Mouse (Mus musculus) lung, embryonic 14.5 days (tissue): ENCODE results near the gene Dnajc8. TPM values are rescaled to one million over a fixed set of nuclear protein-coding genes. Genes with fewer than 3 reads are reported as not detected.
A peak's percentile ranks its signal among the peaks of the same experiment; 100 is the strongest.

Experiments
- ATAC-seq: fragments of 200-750 bp; cut with Nextera tagmentation; 2 replicates; pipeline ENCODE4 v1.8.0; 2017; ENCODE audit warnings: mild to moderate bottlenecking, moderate TSS enrichment, moderate library complexity; ENCODE audit not compliant: insufficient read depth
- DNase-seq: peaks from one replicate; pipeline ENCODE4 v3.0.0-alpha.2; 2015
- H3K27ac ChIP-seq: fragments of 300-500 bp; sonication (generic); 2 replicates; pipeline ENCODE4 v1.5.1; 2014; ENCODE audit warnings: low read depth, mild to moderate bottlenecking, moderate library complexity
- H3K27me3 ChIP-seq: fragments of 300-500 bp; sonication (generic); 2 replicates; pipeline ENCODE4 v1.6.1; 2014; ENCODE audit warnings: low read length, control low read depth; ENCODE audit not compliant: insufficient read depth
- H3K36me3 ChIP-seq: fragments of 300-500 bp; sonication (generic); 2 replicates; pipeline ENCODE4 v1.6.1; 2014; ENCODE audit warnings: control low read depth; ENCODE audit not compliant: insufficient read depth
- H3K4me1 ChIP-seq: fragments of 300-500 bp; sonication (generic); 2 replicates; pipeline ENCODE4 v1.6.1; 2014; ENCODE audit warnings: antibody characterized with exemption, control low read depth; ENCODE audit not compliant: insufficient read depth
- H3K4me2 ChIP-seq: fragments of 300-500 bp; sonication (generic); 2 replicates; pipeline ENCODE4 v1.6.1; 2014; ENCODE audit warnings: mild to moderate bottlenecking
- H3K4me3 ChIP-seq: fragments of 300-500 bp; sonication (generic); 2 replicates; pipeline ENCODE4 v1.5.1; 2014; ENCODE audit warnings: low read depth, low read length
- H3K9ac ChIP-seq: fragments of 300-500 bp; sonication (generic); 2 replicates; pipeline ENCODE4 v1.6.1; 2014
- H3K9me3 ChIP-seq: fragments of 300-500 bp; sonication (generic); 2 replicates; pipeline ENCODE4 v1.6.1; 2016; ENCODE audit warnings: low read depth, low read length, control low read depth
- CTCF ChIP-seq: IDR thresholded peaks from 2 replicates; pipeline ENCODE4 v1.5.1; 2016; ENCODE audit warnings: antibody characterized with exemption, low read depth
- WGBS: fragments of 180-500 bp; shearing (Covaris S2); extraction: QIAGEN DNeasy Blood & Tissue Kit; methylation state at CpG from one replicate; pipeline ENCODE4 v1.1.7; 2014; 5-methylcytosine and 5-hydroxymethylcytosine counted together
- polyA plus RNA-seq: library from polyadenylated mRNA; unstranded; fragments of >200 nt; fragmentation: Nextera tagmentation; extraction: Ambion mirVana; gene quantifications from 2 replicates; pipeline ENCODE4 v1.2.1, GENCODE M21; 2014

Dnajc8 gene
- polyA plus RNA-seq, 1 experiment from 2014 or later, result 191 TPM

DNA sequence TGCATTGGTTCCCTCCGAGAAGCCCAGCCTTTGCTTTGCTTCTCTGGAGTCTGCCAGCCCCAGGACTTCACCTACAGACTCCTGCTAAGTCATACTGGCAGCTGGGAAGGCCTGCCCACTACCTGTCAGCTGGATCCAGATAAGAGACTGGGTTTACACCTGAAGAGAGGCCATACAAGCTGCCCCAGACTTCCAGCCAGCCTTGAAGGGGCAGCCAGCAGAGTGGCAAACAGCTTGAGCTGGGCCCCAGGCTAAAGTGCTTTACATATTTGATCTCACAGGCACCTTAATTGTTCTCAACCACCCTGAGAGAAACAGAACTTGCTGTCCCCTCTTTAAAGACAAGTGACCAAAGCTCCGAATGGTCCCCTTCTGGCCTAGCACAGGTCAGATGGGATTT, 28.1 kb upstream of the Dnajc8 start:
- Histone ChIP-seq H3K4me2 (peak overlapping the region; percentile 16), H3K27ac (no peak overlapping the region), H3K4me3 (no peak overlapping the region), H3K4me1 (peaks cover 5% of the 10 kb centered on the region), H3K9ac (no peak overlapping the region; the same call in 1 of the 2 replicates), H3K27me3 (no peaks in the 10 kb centered on the region), H3K9me3 (no peaks in the 10 kb centered on the region), H3K36me3 (no peaks in the 10 kb centered on the region)
- 45% methylated on average over 2 of the region's 2 CpGs for WGBS
- no peak for TF ChIP-seq CTCF
- no peak for ATAC-seq
- DNase-seq, result no peak

DNA sequence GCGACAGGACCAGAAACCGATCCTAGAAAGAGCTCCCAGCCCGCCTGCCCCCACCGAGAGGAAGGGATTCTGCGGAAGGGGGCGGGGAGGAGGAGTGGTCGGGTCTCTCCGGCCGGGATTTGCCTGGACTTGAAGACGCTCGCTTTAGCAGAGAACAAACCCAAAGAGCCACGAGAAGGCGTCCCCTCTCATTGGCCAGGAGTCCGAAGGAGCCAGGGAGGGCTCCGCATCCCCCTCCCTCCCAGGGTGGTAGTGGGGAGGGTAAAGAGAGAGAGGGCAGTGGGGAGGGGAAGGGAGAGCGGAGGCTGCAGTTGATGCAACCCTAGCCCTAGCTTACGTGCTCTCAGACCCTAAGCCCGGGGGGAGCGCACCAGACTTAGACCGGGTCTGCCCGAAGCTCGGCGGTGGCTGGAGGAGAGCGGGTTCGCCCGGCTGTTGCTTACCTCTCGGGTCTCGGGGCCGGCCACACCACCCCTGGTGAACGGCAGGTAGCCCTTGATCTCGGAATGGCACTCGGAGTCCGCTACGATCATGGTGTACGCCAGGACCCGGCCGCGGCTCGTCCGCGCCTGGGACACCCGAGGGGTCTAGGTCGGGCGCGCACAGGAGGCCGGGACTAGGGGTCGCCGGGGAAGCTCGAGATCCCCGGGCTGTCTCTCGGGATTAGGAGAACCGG, 25.6 kb upstream of the Dnajc8 start:
- peak; percentile 85 for ATAC-seq
- Histone ChIP-seq H3K27ac (peak overlapping the region; percentile 91), H3K4me1 (peaks cover 9% of the 10 kb centered on the region), H3K4me2 (peak overlapping the region; percentile 90), H3K9me3 (no peaks in the 10 kb centered on the region), H3K27me3 (no peaks in the 10 kb centered on the region), H3K9ac (peak overlapping the region; percentile 74), H3K36me3 (no peaks in the 10 kb centered on the region), H3K4me3 (peak overlapping the region; percentile 82)
- TF ChIP-seq CTCF, result no peak
- under 1% methylated on average over 52 of the region's 52 CpGs for WGBS
- peak; percentile 93 for DNase-seq

DNA sequence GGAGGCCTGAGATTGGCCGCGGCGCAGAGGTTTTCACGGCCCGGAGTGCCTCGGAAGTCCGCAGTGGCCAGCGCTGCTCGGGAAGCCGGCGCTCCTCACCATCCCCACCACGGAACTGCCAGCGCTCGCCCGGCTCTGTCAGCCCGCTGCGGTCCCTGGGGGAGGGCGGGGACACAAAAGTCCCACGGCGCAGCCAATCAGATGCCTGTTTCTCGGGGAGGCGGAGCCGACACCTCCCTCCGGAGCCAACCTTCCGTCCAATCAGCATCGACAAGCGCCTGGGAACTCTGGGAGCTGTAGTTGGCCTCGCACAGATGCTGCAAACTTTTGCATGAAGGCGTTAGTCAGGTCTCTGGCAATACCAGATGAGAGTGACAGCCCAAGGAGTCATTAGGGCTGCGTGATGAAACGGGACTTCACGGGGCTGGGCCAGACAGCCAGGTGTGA, 25.0 kb upstream of the Dnajc8 start, which contains the start of gene Sesn2:
TSS of gene Sesn2 (minus strand) at position 150 of the 447 bp plus-strand sequence.
- H3K4me3 ChIP-seq, result peak within 1 kb of the TSS; percentile 82
- peak; percentile 90 for ATAC-seq

DNA sequence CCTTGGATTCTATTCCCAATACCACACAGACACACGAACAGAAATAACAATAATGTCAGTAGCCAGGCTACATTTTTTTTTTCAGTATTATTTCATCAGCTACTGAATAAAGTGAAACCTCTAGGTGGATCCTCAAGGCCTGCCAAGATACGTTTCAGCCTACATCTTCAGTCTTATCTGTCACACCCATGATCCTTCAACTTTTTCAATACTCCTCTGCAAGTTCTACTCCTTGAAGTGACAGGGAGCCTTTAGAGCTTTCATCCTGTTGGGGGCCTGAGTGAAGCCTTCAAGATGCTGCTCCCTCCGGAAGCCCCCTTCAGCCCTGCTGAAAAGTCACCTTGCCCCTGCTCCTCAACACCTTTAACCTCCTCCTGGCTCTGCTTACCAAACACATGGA, 23.3 kb upstream of the Dnajc8 start:
- Histone ChIP-seq H3K36me3 (no peaks in the 10 kb centered on the region), H3K4me2 (no peak overlapping the region), H3K4me3 (no peak overlapping the region), H3K9me3 (no peaks in the 10 kb centered on the region), H3K4me1 (peaks cover 9% of the 10 kb centered on the region), H3K9ac (no peak overlapping the region), H3K27me3 (no peaks in the 10 kb centered on the region), H3K27ac (no peak overlapping the region)
- no peak for DNase-seq
- 57% methylated on average over 3 of the region's 3 CpGs for WGBS
- TF ChIP-seq CTCF, result no peak
- no peak for ATAC-seq

More for the DNA sequence above, 25.0 kb upstream of the Dnajc8 start, which contains the start of gene Sesn2:
- Histone ChIP-seq H3K4me2 (peak within 1 kb of the TSS; percentile 90), H3K36me3 (no peaks in the 10 kb centered on the region), H3K9me3 (no peaks in the 10 kb centered on the region), H3K27me3 (no peaks in the 10 kb centered on the region), H3K27ac (peak within 1 kb of the TSS; percentile 91), H3K4me1 (peaks cover 9% of the 10 kb centered on the region), H3K9ac (peak within 1 kb of the TSS; percentile 74)
- DNase-seq, result peak; percentile 99
- under 1% methylated on average over 32 of the region's 32 CpGs for WGBS
- TF ChIP-seq CTCF, result no peak

DNA sequence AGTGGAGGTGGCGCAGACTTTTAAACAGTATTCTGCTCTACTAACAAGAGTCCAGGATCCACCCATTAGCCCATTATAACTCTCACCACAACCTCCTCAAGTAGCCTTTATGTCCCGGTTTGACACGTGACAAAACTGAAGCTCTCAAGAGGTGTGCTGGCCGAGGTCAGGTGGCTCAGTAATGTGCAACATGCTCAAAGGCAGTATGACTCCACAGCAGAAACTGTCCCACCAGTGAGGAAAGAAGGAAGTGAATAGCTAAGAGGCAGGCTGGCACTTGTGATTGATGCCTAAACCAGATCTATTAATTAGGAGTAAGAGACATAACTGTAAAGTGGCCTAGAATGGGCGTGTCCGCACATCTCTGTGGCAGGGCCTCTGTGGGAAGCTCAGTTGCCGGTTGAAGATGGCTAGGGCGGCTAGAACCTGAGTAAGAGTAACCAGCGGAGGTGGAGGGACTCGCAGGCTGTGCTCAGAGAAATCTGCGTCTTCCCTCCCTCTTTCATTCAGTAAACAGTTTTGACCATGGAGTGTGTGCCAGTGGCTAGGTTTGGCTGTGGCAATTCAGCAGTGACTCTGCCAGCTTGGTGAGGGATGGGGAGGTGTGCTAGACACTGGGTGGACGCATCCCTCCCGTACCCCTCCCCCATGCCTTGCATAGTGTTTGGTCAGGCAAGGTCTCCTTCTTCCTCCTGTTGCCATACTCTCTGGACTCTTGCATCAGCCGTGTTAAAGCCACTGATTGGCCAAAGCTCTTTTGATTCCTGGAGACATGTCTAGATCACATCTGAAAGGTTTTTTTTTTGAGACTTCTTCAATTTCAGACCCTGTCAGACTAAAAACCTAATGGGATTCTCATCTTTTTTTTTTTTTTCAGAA, 21.7 kb upstream of the Dnajc8 start:
- Histone ChIP-seq H3K27me3 (no peaks in the 10 kb centered on the region), H3K4me3 (no peak overlapping the region), H3K27ac (no peak overlapping the region), H3K9me3 (no peaks in the 10 kb centered on the region), H3K36me3 (no peaks in the 10 kb centered on the region), H3K4me1 (peaks cover 7% of the 10 kb centered on the region), H3K9ac (no peak overlapping the region), H3K4me2 (peak overlapping the region; percentile 96)
- ATAC-seq, result no peak
- no peak for DNase-seq
- TF ChIP-seq CTCF, result no peak
- WGBS, result 29% methylated on average over 14 of the region's 14 CpGs

DNA sequence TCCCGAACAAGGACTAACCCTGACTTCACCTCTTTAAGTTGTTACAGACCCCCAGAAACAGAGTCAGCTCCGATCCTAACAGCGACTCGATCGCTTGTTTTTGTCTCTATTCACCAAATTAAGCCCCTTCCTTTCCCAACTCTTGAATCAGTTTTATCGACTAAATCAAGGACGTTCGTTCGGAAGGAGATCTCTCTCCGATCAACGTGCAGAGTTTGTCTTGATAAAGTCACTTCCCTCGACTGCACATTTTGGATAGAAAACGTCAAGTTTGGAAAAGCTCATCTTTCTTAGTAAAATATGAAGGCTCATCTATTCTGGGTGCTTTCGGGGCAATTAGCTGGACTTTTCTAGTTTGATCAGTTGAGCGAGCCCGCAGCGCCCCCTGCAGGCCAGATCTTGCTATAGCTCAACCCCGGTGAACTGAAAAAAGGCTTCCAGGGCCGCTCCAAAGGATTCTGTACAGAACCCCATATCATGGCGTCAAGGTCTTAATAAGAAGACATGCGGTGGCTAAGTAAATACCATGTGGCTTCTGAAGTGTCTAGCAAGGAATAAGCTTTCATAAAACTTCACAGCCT, 20.7 kb upstream of the Dnajc8 start:
- H3K27me3 ChIP-seq, result no peaks in the 10 kb centered on the region
- 3% methylated on average over 21 of the region's 21 CpGs for WGBS

More for the DNA sequence above, 20.7 kb upstream of the Dnajc8 start:
- H3K9ac ChIP-seq, result peak overlapping the region; percentile 49
- TF ChIP-seq CTCF, result peak; percentile 89
- H3K9me3 ChIP-seq, result no peaks in the 10 kb centered on the region
- peak; percentile 12 for ATAC-seq
- peaks cover 4% of the 10 kb centered on the region for H3K4me1 ChIP-seq
- no peaks in the 10 kb centered on the region for H3K36me3 ChIP-seq
- H3K4me3 ChIP-seq, result peak overlapping the region; percentile 45
- peak; percentile 95 for DNase-seq
- H3K27ac ChIP-seq, result peak overlapping the region; percentile 93
- peak overlapping the region; percentile 96 for H3K4me2 ChIP-seq
